Mouse (Mus musculus): ENCODE data around the gene Kcnh1.

- TF ChIP-seq GATA1 (IDR thresholded peaks at IDR 0.05; ENCODE audit: low read length) (no peak), TAL1 (IDR thresholded peaks at IDR 0.05; ENCODE audit: low read length) (no peak)
These were observed 140.6 kb downstream of the Kcnh1 start for GRCm38 (mm10) chr1:192331207-192331606.
